20 mouse cellular contexts compared by ENCODE assay signal in genomic region chr19:22249076-22249475, GRCm38 (mm10).
DNase-seq lines count a peak whose midpoint lies in the region; ATAC-seq and TF ChIP-seq lines count a peak whose summit lies in the region.
"Had no signal": no experiment of that assay in that cellular context is flagged by ENCODE, and none has a peak within 500 bp of the region (broad histone marks: within the 10 kb centered on the region; RNA-seq: fewer than 3 reads in every experiment).

No protein-coding gene starts in this region.

- no peak overlapping the region for H3K4me3 ChIP-seq in layer of hippocampus, adult 2 months
- H3K4me3 ChIP-seq in heart, embryonic 11.5 days (ENCODE audit: low read depth, low read length), result no peak overlapping the region
- H3K4me3 ChIP-seq in intestine, embryonic 16.5 days (ENCODE audit: low read length), result no peak overlapping the region
- H3K4me3 ChIP-seq: embryonic facial prominence, embryonic 13.5 days; heart, embryonic 15.5 days; hindbrain, embryonic 12.5 days; intestine, embryonic 15.5 days; neural tube, embryonic 12.5 days had no signal

- peak; percentile 74 for DNase-seq in frontal cortex, adult 2 months (ENCODE audit: extremely low spot score in 1 of 2, low spot score in 1 of 2)
- DNase-seq in layer of hippocampus, adult 2 months (ENCODE audit: low spot score in 2 of 2), result peak; percentile 55 to 72
- peak; percentile 40 to 74 for DNase-seq in left cerebral cortex, adult 9 months (ENCODE audit: low spot score in 2 of 2)
- DNase-seq in telencephalon, adult 2 months (ENCODE audit: low read depth, low spot score), result peak; percentile 85
- no peak for DNase-seq in adrenal gland, adult 2 months
- DNase-seq: adrenal gland, postnatal 36 days; cerebellum, postnatal 25 days; thymus, postnatal 4 days had no signal

- H3K9me3 ChIP-seq in heart, embryonic 11.5 days (replicated peaks; ENCODE audit: control insufficient read depth, low read length), result no peaks in the 10 kb centered on the region
- H3K9me3 ChIP-seq in intestine, embryonic 16.5 days (ENCODE audit: control insufficient read depth, low read length), result no peaks in the 10 kb centered on the region
- H3K9me3 ChIP-seq: embryonic facial prominence, embryonic 13.5 days; heart, embryonic 15.5 days; hindbrain, embryonic 12.5 days; intestine, embryonic 15.5 days; neural tube, embryonic 12.5 days had no signal

- no peaks in the 10 kb centered on the region for H3K36me3 ChIP-seq in heart, embryonic 11.5 days (ENCODE audit: control insufficient read depth, insufficient read depth, low read length)
- H3K36me3 ChIP-seq in intestine, embryonic 16.5 days (ENCODE audit: control insufficient read depth, insufficient read depth, low read length), result no peaks in the 10 kb centered on the region
- H3K36me3 ChIP-seq: embryonic facial prominence, embryonic 13.5 days; heart, embryonic 15.5 days; hindbrain, embryonic 12.5 days; intestine, embryonic 15.5 days; neural tube, embryonic 12.5 days had no signal

- no peak overlapping the region for H3K9ac ChIP-seq in heart, embryonic 11.5 days (ENCODE audit: low read depth, low read length)
- H3K9ac ChIP-seq in intestine, embryonic 16.5 days (ENCODE audit: low read depth, low read length), result no peak overlapping the region
- H3K9ac ChIP-seq: embryonic facial prominence, embryonic 13.5 days; heart, embryonic 15.5 days; hindbrain, embryonic 12.5 days; intestine, embryonic 15.5 days; liver, embryonic 14.5 days; neural tube, embryonic 12.5 days had no signal

- TF ChIP-seq CTCF in layer of hippocampus, adult 2 months (conservative IDR thresholded peaks at IDR 0.05), result no peak

- no peaks in the 10 kb centered on the region for H3K27me3 ChIP-seq in heart, embryonic 11.5 days (ENCODE audit: control insufficient read depth, insufficient read depth, low read length)
- H3K27me3 ChIP-seq in intestine, embryonic 16.5 days (replicated peaks; ENCODE audit: control insufficient read depth, insufficient read depth, low read length), result no peaks in the 10 kb centered on the region
- H3K27me3 ChIP-seq: embryonic facial prominence, embryonic 13.5 days; heart, embryonic 15.5 days; hindbrain, embryonic 12.5 days; intestine, embryonic 15.5 days; neural tube, embryonic 12.5 days had no signal

- H3K4me1 ChIP-seq in heart, embryonic 11.5 days (ENCODE audit: control insufficient read depth, insufficient read depth, low read length), result no peaks in the 10 kb centered on the region
- no peaks in the 10 kb centered on the region for H3K4me1 ChIP-seq in intestine, embryonic 16.5 days (ENCODE audit: control insufficient read depth, insufficient read depth, low read length)
- H3K4me1 ChIP-seq: embryonic facial prominence, embryonic 13.5 days; heart, embryonic 15.5 days; hindbrain, embryonic 12.5 days; intestine, embryonic 15.5 days; neural tube, embryonic 12.5 days had no signal

- ATAC-seq in heart, embryonic 11.5 days (replicated peaks; ENCODE audit: insufficient number of reproducible peaks, low FRiP score, low TSS enrichment), result no peak
- ATAC-seq in intestine, embryonic 16.5 days, result no peak
- ATAC-seq: activated CD4-positive, CD25-positive, alpha-beta regulatory T cell, adult 4 months; intestine, embryonic 15.5 days; lung, postnatal 0 days had no signal

- H3K4me2 ChIP-seq in heart, embryonic 11.5 days, result no peak overlapping the region
- no peak overlapping the region for H3K4me2 ChIP-seq in intestine, embryonic 16.5 days (ENCODE audit: low read depth, low read length)
- H3K4me2 ChIP-seq: embryonic facial prominence, embryonic 13.5 days; heart, embryonic 15.5 days; hindbrain, embryonic 12.5 days; intestine, embryonic 15.5 days; neural tube, embryonic 12.5 days had no signal

- peak overlapping the region; percentile 37; the same call in 1 of the 2 replicates for H3K27ac ChIP-seq in layer of hippocampus, adult 2 months
- H3K27ac ChIP-seq in heart, embryonic 11.5 days (ENCODE audit: low read depth, low read length), result no peak overlapping the region
- no peak overlapping the region for H3K27ac ChIP-seq in intestine, embryonic 16.5 days (ENCODE audit: low read length)
- H3K27ac ChIP-seq: embryonic facial prominence, embryonic 13.5 days; heart, embryonic 15.5 days; hindbrain, embryonic 12.5 days; intestine, embryonic 15.5 days; kidney, postnatal 0 days; liver, embryonic 14.5 days; neural tube, embryonic 12.5 days; stomach, postnatal 0 days had no signal

- 76% methylated on average over 6 of the region's 6 CpGs for WGBS in heart, embryonic 11.5 days (ENCODE audit: insufficient replicate concordance)
- WGBS in intestine, embryonic 16.5 days, result 85% methylated on average over 6 of the region's 6 CpGs
